Mouse (Mus musculus) liver, embryonic 14.5 days (tissue): ENCODE results near the gene Rftn1. TPM values are rescaled to one million over a fixed set of nuclear protein-coding genes. Genes with fewer than 3 reads are reported as not detected.

ENCODE experiments used
- ATAC-seq: fragments of 200-750 bp; cut with Nextera tagmentation; 2 replicates; pipeline ENCODE4 v1.8.0; 2017; ENCODE audit warnings: moderate number of reproducible peaks, mild to moderate bottlenecking, moderate library complexity; ENCODE audit not compliant: insufficient read depth
- DNase-seq, 3 experiments: peaks; one replicate each; pipeline ENCODE4 v3.0.0-alpha.2; 2012 to 2013; ENCODE audit warnings: low read depth in 3 of 3, low spot score in 3 of 3
- H3K27ac ChIP-seq: fragments of 300-500 bp; sonication (generic); 2 replicates; pipeline ENCODE4 v1.5.1; 2014; ENCODE audit warnings: moderate library complexity, mild to moderate bottlenecking, control low read depth, inconsistent platforms
- H3K27me3 ChIP-seq: fragments of 300-500 bp; sonication (generic); 2 replicates; pipeline ENCODE4 v1.6.1; 2014; ENCODE audit warnings: mild to moderate bottlenecking, low read length, moderate library complexity; ENCODE audit not compliant: control insufficient read depth, insufficient read depth
- H3K36me3 ChIP-seq: fragments of 300-500 bp; sonication (generic); replicated peaks from 2 replicates; pipeline ENCODE4 v1.6.1; 2014; ENCODE audit warnings: low read depth; ENCODE audit not compliant: control insufficient read depth, insufficient read depth
- H3K4me1 ChIP-seq, 2 experiments: fragments of 200-500 bp in 1 of 2; fragments of 300-500 bp in 1 of 2; sonication (generic) in 1 of 2; replicated peaks; 2 replicates each; pipeline ENCODE4 v1.6.1; 2012 to 2014; ENCODE audit warnings: antibody characterized with exemption in 1 of 2, inconsistent platforms in 1 of 2, low read length in 1 of 2; ENCODE audit not compliant: control insufficient read depth in 2 of 2, insufficient read depth in 2 of 2
- H3K4me2 ChIP-seq: fragments of 300-500 bp; sonication (generic); 2 replicates; pipeline ENCODE4 v1.6.1; 2014; ENCODE audit warnings: low read depth, mild to moderate bottlenecking, control low read depth, moderate library complexity
- H3K4me3 ChIP-seq, 2 experiments: fragments of 200-500 bp in 1 of 2; fragments of 300-500 bp in 1 of 2; sonication (generic) in 1 of 2; 2 replicates each; pipeline ENCODE4 v1.5.1; 2012 to 2014; ENCODE audit warnings: low read depth in 2 of 2, low read length in 2 of 2, mild to moderate bottlenecking in 2 of 2, control low read depth in 1 of 2, inconsistent platforms in 1 of 2, moderate library complexity in 1 of 2; ENCODE audit not compliant: insufficient read depth in 1 of 2
- H3K9ac ChIP-seq: fragments of 300-500 bp; sonication (generic); replicated peaks from 2 replicates; pipeline ENCODE4 v1.6.1; 2014; ENCODE audit warnings: mild to moderate bottlenecking, control low read depth, moderate library complexity
- H3K9me3 ChIP-seq: fragments of 300-500 bp; sonication (generic); 2 replicates; pipeline ENCODE4 v1.6.1; 2016; ENCODE audit warnings: low read length, mixed read lengths; ENCODE audit not compliant: control insufficient read depth
- CTCF ChIP-seq: IDR thresholded peaks from 2 replicates; pipeline ENCODE4 v1.5.1; 2016; ENCODE audit warnings: antibody characterized with exemption, low read depth, control low read depth
- EP300 ChIP-seq: IDR thresholded peaks from 2 replicates; pipeline ENCODE4 v1.6.1; 2016; ENCODE audit warnings: antibody characterized with exemption, low read depth
- WGBS: fragments of 180-500 bp; shearing (Covaris S2); extraction: QIAGEN DNeasy Blood & Tissue Kit; methylation state at CpG from one replicate; pipeline ENCODE4 v1.1.7; 2014; ENCODE audit not compliant: insufficient replicate concordance; 5-methylcytosine and 5-hydroxymethylcytosine counted together
- polyA plus RNA-seq, 2 experiments: library from polyadenylated mRNA; depleted of rRNA in 1 of 2; stranded (reverse) in 1 of 2; unstranded in 1 of 2; fragments of >200 nt; fragmentation: Nextera tagmentation in 1 of 2; extraction: Ambion mirVana in 1 of 2; gene quantifications; 2 replicates each; pipeline versions ENCODE4 v1.2.1 to v1.2.3; 2012 to 2014

Gene Rftn1
- polyA plus RNA-seq, 2 experiments = 2.2 to 3.2 TPM

DNA sequence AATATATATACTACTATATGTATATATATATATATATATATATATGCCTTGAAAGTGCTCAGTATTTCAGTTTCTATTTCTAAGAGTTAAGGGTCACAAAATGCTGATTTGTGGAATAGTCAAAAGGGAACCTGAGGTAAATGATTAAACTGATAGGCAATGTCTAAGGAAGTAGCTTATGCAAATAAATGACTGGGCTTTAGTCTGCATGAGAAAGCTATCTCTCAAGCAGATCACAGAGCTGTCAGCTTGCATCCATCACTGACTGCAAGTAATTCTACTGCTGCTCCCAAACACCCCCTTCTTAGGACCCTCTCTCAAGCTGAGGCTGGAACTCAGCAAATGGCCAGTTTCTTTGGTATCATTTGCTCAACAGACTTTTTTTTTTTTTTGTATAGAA, 219.4 kb downstream of the Rftn1 start:
- no peak for TF ChIP-seq CTCF
- no peak for TF ChIP-seq EP300
- H3K27me3 ChIP-seq = no peaks in the 10 kb centered on the region
- no peak for ATAC-seq

DNA sequence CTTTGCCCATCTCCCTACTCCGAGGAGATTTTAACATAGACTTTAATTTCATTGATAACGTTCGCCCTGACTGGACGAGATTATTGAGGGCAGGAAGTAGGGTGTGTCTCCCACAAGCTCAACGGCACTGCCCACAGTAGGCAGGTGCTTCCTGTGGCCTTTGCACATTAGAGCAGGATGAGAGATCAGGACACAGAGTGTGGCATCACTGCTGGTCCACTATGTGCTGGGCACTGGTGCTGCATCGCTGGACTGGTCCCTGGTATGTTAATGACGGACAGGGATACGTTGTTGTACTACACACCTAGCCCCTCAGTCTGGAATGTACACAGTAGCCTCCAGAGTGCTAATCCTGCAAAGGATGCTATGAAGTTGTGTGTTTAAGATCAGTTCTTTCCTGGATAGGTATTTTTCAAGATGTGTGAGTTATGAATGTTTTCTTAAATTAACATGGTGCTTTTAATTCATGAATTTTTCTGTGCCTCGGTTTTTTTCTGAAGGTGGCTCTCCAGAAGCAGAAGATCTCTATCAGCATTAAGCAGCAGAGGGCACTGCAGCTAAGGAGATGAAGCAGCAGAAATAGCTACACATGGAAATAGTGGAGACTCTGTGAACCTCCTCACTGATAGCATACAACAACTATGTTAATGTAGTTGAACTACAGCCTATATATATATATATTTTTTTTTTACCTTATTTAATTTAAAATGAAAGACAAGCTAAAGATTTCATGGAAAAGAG, 221.8 kb downstream of the Rftn1 start:
- Histone ChIP-seq H3K27me3 (no peaks in the 10 kb centered on the region), H3K9me3 (no peaks in the 10 kb centered on the region), H3K4me3 (no peak overlapping the region; a peak in 1 of 4 replicates), H3K36me3 (no peaks in the 10 kb centered on the region), H3K4me2 (peak overlapping the region; percentile 47), H3K9ac (no peak overlapping the region), H3K27ac (no peak overlapping the region), H3K4me1 (peaks cover 7% of the 10 kb centered on the region in 2 experiments)
- peak; percentile 46 to 63 (median 50) for DNase-seq
- WGBS = 17% methylated on average over 9 of the region's 9 CpGs
- peak; percentile 73 for ATAC-seq
- peak; percentile 69 for TF ChIP-seq CTCF
- TF ChIP-seq EP300 = peak; percentile 40; the same call in 1 of the 2 replicates

More for the DNA sequence above, 219.4 kb downstream of the Rftn1 start:
- Histone ChIP-seq H3K4me2 (no peak overlapping the region), H3K4me1 (peaks cover 7% of the 10 kb centered on the region in 2 experiments), H3K36me3 (no peaks in the 10 kb centered on the region), H3K4me3 (no peak overlapping the region), H3K9me3 (no peaks in the 10 kb centered on the region), H3K27ac (no peak overlapping the region), H3K9ac (no peak overlapping the region)
- no peak for DNase-seq

DNA sequence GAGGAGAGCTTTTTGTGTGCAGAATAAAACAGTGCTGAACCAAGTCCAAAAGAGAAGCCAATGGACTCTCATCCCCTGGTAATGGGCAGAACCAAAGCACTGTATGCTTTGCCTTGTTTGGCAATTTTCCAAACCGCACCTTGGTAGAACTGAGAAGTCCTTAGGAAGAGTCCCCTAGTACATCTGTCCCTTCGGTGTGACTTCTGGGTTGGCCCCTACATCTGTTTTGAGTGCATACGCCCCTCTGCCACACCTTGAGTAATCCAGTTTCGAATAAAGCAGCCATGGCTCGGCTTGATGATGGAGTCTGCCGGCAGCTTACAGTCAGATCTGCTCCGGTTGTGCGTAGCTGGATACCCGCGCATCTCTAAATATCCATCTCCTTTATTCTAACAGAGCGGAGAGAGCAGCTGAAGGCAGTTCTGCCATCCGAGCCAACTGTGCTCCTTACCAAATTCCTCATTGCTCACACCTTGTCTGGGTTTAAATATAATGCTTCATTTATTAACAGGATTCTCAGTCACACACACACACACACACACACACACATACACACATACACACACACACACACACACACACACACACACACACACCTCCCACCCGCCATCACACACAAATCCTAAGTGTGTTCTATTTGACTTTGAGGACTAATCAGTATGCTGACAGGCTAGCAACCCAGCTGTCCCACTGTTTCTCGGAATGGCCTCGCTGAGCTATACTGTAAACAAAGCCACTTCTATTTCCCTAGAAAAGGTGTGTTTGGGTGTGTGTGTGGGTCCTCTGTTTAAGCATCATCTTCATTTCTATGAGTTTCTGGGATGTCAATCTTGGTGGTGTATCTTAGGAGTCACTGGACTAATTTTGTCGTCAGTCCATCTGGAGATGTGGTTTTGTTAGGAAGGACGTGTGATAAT, 224.4 kb downstream of the Rftn1 start:
- Histone ChIP-seq H3K9ac (no peak overlapping the region), H3K4me1 (peaks cover 7% of the 10 kb centered on the region in 2 experiments), H3K4me3 (no peak overlapping the region), H3K9me3 (no peaks in the 10 kb centered on the region), H3K27ac (no peak overlapping the region), H3K27me3 (no peaks in the 10 kb centered on the region), H3K36me3 (no peaks in the 10 kb centered on the region), H3K4me2 (no peak overlapping the region)
- 70% methylated on average over 17 of the region's 17 CpGs for WGBS
- TF ChIP-seq EP300 (no peak), CTCF (no peak)
- no peak for DNase-seq
- no peak for ATAC-seq

DNA sequence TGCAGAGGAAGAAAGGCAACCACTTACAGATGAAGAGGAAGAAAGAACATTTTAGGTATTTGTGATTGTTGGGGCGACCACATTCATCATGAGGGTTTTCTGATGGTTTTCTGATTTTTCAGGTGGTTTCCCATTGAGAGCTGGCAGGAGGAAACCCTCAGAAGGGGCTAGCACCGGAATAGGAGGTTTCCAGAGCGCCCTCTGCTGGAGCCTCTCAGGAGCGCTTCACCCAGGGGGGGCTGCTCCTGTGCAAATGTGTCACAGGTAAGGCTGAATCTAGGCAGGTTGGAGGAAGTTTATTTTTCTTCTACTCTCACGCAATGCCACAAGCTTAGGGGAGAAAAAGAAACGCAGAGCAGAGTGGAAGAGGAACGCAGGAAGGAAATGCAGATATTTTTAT, 225.4 kb downstream of the Rftn1 start:
- TF ChIP-seq EP300 = no peak
- TF ChIP-seq CTCF = peak; percentile 68

DNA sequence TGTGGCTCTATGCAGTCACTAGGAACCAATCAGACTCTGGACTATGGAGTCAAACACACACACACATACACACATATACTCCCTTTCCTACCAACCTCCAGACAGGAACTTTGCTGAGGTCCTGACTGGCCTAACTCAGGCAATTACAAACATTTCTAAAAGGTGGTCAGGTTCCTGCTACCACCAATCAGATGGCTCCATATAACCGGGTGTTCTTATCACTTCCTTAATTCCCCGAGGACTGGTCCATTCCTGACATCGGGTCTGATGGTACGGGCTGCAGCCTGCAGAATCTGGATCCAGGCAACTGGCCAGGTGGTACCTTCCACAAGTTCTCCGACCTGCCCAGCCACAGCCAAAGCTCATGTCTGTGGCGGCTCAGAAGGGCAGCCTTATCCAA, 226.0 kb downstream of the Rftn1 start:
- H3K4me2 ChIP-seq = no peak overlapping the region
- no peaks in the 10 kb centered on the region for H3K27me3 ChIP-seq
- no peaks in the 10 kb centered on the region for H3K36me3 ChIP-seq
- H3K9ac ChIP-seq = no peak overlapping the region
- TF ChIP-seq CTCF (no peak), EP300 (no peak)
- DNase-seq (no peak), ATAC-seq (no peak)
- H3K4me3 ChIP-seq = no peak overlapping the region
- peaks cover 7% of the 10 kb centered on the region in 2 experiments for H3K4me1 ChIP-seq
- no peaks in the 10 kb centered on the region for H3K9me3 ChIP-seq
- no peak overlapping the region for H3K27ac ChIP-seq
- WGBS = 72% methylated on average over 6 of the region's 6 CpGs

More for the DNA sequence above, 225.4 kb downstream of the Rftn1 start:
- H3K4me1 ChIP-seq = peaks cover 7% of the 10 kb centered on the region in 2 experiments
- no peak for ATAC-seq
- no peak for DNase-seq
- no peak overlapping the region for H3K4me3 ChIP-seq
- no peak overlapping the region for H3K4me2 ChIP-seq
- H3K36me3 ChIP-seq = no peaks in the 10 kb centered on the region
- 57% methylated on average over 7 of the region's 7 CpGs for WGBS
- no peaks in the 10 kb centered on the region for H3K27me3 ChIP-seq
- H3K9me3 ChIP-seq = no peaks in the 10 kb centered on the region
- H3K9ac ChIP-seq = no peak overlapping the region
- no peak overlapping the region for H3K27ac ChIP-seq
